Mouse (Mus musculus) MEL (cell line): ENCODE data around the gene Tubd1. TPM values are rescaled to one million over a fixed set of nuclear protein-coding genes. Genes with fewer than 3 reads are reported as not detected.

Experiments
- DNase-seq: peaks from one replicate; pipeline ENCODE4 v3.0.0; 2011; ENCODE audit warnings: low read depth, low spot score
- H3K27ac ChIP-seq: 2 replicates; pipeline ENCODE4 v1.5.1; 2012; ENCODE audit warnings: low read depth, mild to moderate bottlenecking, control low read depth, low read length, moderate library complexity; ENCODE audit not compliant: control insufficient read depth
- H3K27me3 ChIP-seq, 2 experiments: fragments of 150-350 bp in 1 of 2; sonication (generic) in 1 of 2; 2 replicates each; pipeline ENCODE4 v1.6.1; 2012; ENCODE audit warnings: low read length in 2 of 2, mild to moderate bottlenecking in 2 of 2, improper control_type of control experiment in 1 of 2, moderate library complexity in 1 of 2; ENCODE audit not compliant: insufficient read depth in 2 of 2, control insufficient read depth in 1 of 2
- H3K36me3 ChIP-seq, 2 experiments: 2 replicates each; pipeline ENCODE4 v1.6.1; 2012 to 2014; ENCODE audit warnings: low read length in 2 of 2, improper control_type of control experiment in 1 of 2, inconsistent platforms in 1 of 2, mild to moderate bottlenecking in 1 of 2; ENCODE audit not compliant: insufficient read depth in 2 of 2, control insufficient read depth in 1 of 2
- H3K4me1 ChIP-seq, 2 experiments: fragments of 150-350 bp in 1 of 2; sonication (generic) in 1 of 2; 2 replicates each; pipeline ENCODE4 v1.6.1; 2012; ENCODE audit warnings: low read length in 2 of 2, improper control_type of control experiment in 1 of 2, mild to moderate bottlenecking in 1 of 2; ENCODE audit not compliant: insufficient read depth in 2 of 2, control insufficient read depth in 1 of 2
- H3K4me3 ChIP-seq, 2 experiments: fragments of 150-350 bp in 1 of 2; sonication (generic) in 1 of 2; 2 replicates each; pipeline ENCODE4 v1.5.1; 2012; ENCODE audit warnings: low read depth in 2 of 2, low read length in 2 of 2, mild to moderate bottlenecking in 2 of 2, moderate library complexity in 2 of 2, control low read depth in 1 of 2, improper control_type of control experiment in 1 of 2; ENCODE audit not compliant: control insufficient read depth in 1 of 2, insufficient read depth in 1 of 2
- H3K79me2 ChIP-seq: 2 replicates; pipeline ENCODE4 v1.6.1; 2012; ENCODE audit warnings: mild to moderate bottlenecking, low read length, moderate library complexity; ENCODE audit not compliant: control insufficient read depth, poor library complexity, insufficient read depth
- H3K9ac ChIP-seq: 2 replicates; pipeline ENCODE4 v1.6.1; 2012; ENCODE audit warnings: low read depth, mild to moderate bottlenecking, control low read depth, low read length, moderate library complexity; ENCODE audit not compliant: control insufficient read depth, poor library complexity, severe bottlenecking
- H3K9me3 ChIP-seq: fragments of 150-350 bp; sonication (generic); replicated peaks from 2 replicates; pipeline ENCODE4 v1.6.1; 2012; ENCODE audit warnings: mild to moderate bottlenecking, low read length, improper control_type of control experiment, moderate library complexity; ENCODE audit not compliant: insufficient read depth
- BHLHE40 ChIP-seq: IDR thresholded peaks from 2 replicates; pipeline ENCODE4 v1.6.1; 2012; ENCODE audit warnings: low read depth, mild to moderate bottlenecking, inconsistent platforms, low read length, improper control_type of control experiment, borderline replicate concordance
- CHD1 ChIP-seq: IDR thresholded peaks from 2 replicates; pipeline ENCODE4 v1.6.1; 2012; ENCODE audit warnings: low read depth, mild to moderate bottlenecking, inconsistent platforms, low read length, improper control_type of control experiment
- CTCF ChIP-seq, 3 experiments: IDR thresholded peaks in 2 of 3; conservative IDR thresholded peaks in 1 of 3; 2 replicates each; pipeline ENCODE4 v1.5.1; 2011 to 2012; ENCODE audit warnings: low read length in 3 of 3, low read depth in 2 of 3, mild to moderate bottlenecking in 2 of 3, improper control_type of control experiment in 1 of 3, inconsistent platforms in 1 of 3, mixed read lengths in 1 of 3, moderate library complexity in 1 of 3; ENCODE audit not compliant: control insufficient read depth in 1 of 3, insufficient read depth in 1 of 3, poor library complexity in 1 of 3, severe bottlenecking in 1 of 3
- E2F4 ChIP-seq: IDR thresholded peaks from 2 replicates; pipeline ENCODE4 v1.6.1; 2011; ENCODE audit warnings: low read depth, low read length, improper control_type of control experiment, borderline replicate concordance
- ELF1 ChIP-seq: IDR thresholded peaks from 2 replicates; pipeline ENCODE4 v1.6.1; 2014; ENCODE audit warnings: low read depth, mild to moderate bottlenecking, inconsistent platforms, low read length, improper control_type of control experiment, moderate library complexity
- EP300 ChIP-seq, 2 experiments: IDR thresholded peaks; 2 replicates each; pipeline ENCODE4 v1.6.1; 2011; ENCODE audit warnings: improper control_type of control experiment in 2 of 2, low read length in 2 of 2, low read depth in 1 of 2, mild to moderate bottlenecking in 1 of 2
- ETS1 ChIP-seq: IDR thresholded peaks from 2 replicates; pipeline ENCODE4 v1.6.1; 2012; ENCODE audit warnings: low read depth, mild to moderate bottlenecking, inconsistent platforms, low read length, improper control_type of control experiment, moderate library complexity
- GATA1 ChIP-seq: IDR thresholded peaks from 2 replicates; pipeline ENCODE4 v1.6.1; 2011; ENCODE audit warnings: low read depth, low read length, improper control_type of control experiment
- JUND ChIP-seq: IDR thresholded peaks from 2 replicates; pipeline ENCODE4 v1.6.1; 2011; ENCODE audit warnings: low read depth, mild to moderate bottlenecking, improper control_type of control experiment, low read length
- KAT2A ChIP-seq: conservative IDR thresholded peaks from 2 replicates; pipeline ENCODE4 v1.6.1; 2012; ENCODE audit warnings: low read depth, low read length, improper control_type of control experiment, inconsistent platforms
- MAX ChIP-seq: IDR thresholded peaks from 2 replicates; pipeline ENCODE4 v1.6.1; 2011; ENCODE audit warnings: low read length, improper control_type of control experiment
- MEF2A ChIP-seq: IDR thresholded peaks from 2 replicates; pipeline ENCODE4 v1.6.1; 2014; ENCODE audit warnings: low read depth, mild to moderate bottlenecking, inconsistent platforms, low read length, improper control_type of control experiment; ENCODE audit not compliant: poor library complexity, insufficient replicate concordance, severe bottlenecking; ENCODE audit errors: extremely low read depth
- MYB ChIP-seq: IDR thresholded peaks from 2 replicates; pipeline ENCODE4 v1.6.1; 2011; ENCODE audit warnings: mild to moderate bottlenecking, low read depth, low read length, improper control_type of control experiment
- MYC ChIP-seq: IDR thresholded peaks from 2 replicates; pipeline ENCODE4 v1.6.1; 2011; ENCODE audit warnings: low read depth, mild to moderate bottlenecking, low read length, improper control_type of control experiment, moderate library complexity
- NRF1 ChIP-seq: IDR thresholded peaks from 2 replicates; pipeline ENCODE4 v1.6.1; 2014; ENCODE audit warnings: low read depth, mild to moderate bottlenecking, inconsistent platforms, low read length, improper control_type of control experiment, moderate library complexity; ENCODE audit not compliant: poor library complexity, insufficient read depth, severe bottlenecking
- POLR2A ChIP-seq, 2 experiments: IDR thresholded peaks; 2 replicates each; pipeline ENCODE4 v1.6.1; 2011 to 2012; ENCODE audit warnings: low read length in 2 of 2, mild to moderate bottlenecking in 2 of 2, control low read depth in 1 of 2, improper control_type of control experiment in 1 of 2, low read depth in 1 of 2, moderate library complexity in 1 of 2; ENCODE audit not compliant: control insufficient read depth in 1 of 2, insufficient read depth in 1 of 2, poor library complexity in 1 of 2
- RCOR1 ChIP-seq: IDR thresholded peaks from 2 replicates; pipeline ENCODE4 v1.6.1; 2012; ENCODE audit warnings: low read depth, mild to moderate bottlenecking, inconsistent platforms, low read length, improper control_type of control experiment
- SMC3 ChIP-seq: IDR thresholded peaks from 2 replicates; pipeline ENCODE4 v1.6.1; 2011; ENCODE audit warnings: low read depth, low read length, improper control_type of control experiment
- TCF12 ChIP-seq: IDR thresholded peaks from 2 replicates; pipeline ENCODE4 v1.6.1; 2014; ENCODE audit warnings: low read depth, mild to moderate bottlenecking, inconsistent platforms, low read length, improper control_type of control experiment, moderate library complexity
- UBTF ChIP-seq: IDR thresholded peaks from 2 replicates; pipeline ENCODE4 v1.6.1; 2012; ENCODE audit warnings: low read depth, mild to moderate bottlenecking, inconsistent platforms, low read length, improper control_type of control experiment, moderate library complexity, borderline replicate concordance; ENCODE audit not compliant: insufficient read depth
- USF2 ChIP-seq, 2 experiments: IDR thresholded peaks; 2 replicates each; pipeline ENCODE4 v1.6.1; 2011 to 2012; ENCODE audit warnings: improper control_type of control experiment in 2 of 2, low read length in 2 of 2, borderline replicate concordance in 1 of 2, inconsistent platforms in 1 of 2, low read depth in 1 of 2, mild to moderate bottlenecking in 1 of 2; ENCODE audit not compliant: insufficient read depth in 1 of 2
- ZMIZ1 ChIP-seq: IDR thresholded peaks from 2 replicates; pipeline ENCODE4 v1.6.1; 2012; ENCODE audit warnings: low read depth, mild to moderate bottlenecking, inconsistent platforms, low read length, improper control_type of control experiment, moderate library complexity
- polyA plus RNA-seq, 2 experiments: library from polyadenylated mRNA; stranded (reverse) in 1 of 2; unstranded in 1 of 2; fragments of >175 nt in 1 of 2; fragments of >200 nt in 1 of 2; gene quantifications; 2 replicates each; pipeline versions ENCODE4 v1.2.1 to v1.2.4; 2012; ENCODE audit warnings: low replicate concordance in 2 of 2, low read depth in 1 of 2; ENCODE audit not compliant: insufficient read length in 2 of 2, insufficient read depth in 1 of 2, missing spikeins in 1 of 2
- total RNA-seq: library from RNA; depleted of rRNA; stranded (reverse); fragments of 300-350 nt; gene quantifications from 2 replicates; pipeline ENCODE4 v1.2.3, GENCODE M21; 2012

Tubd1 gene
- total and polyA plus RNA-seq, 3 experiments = 14.4 to 23.4 TPM; not detected in 1

- H3K36me3 ChIP-seq = peaks cover 13 to 58% of the 10 kb centered on the region in 2 experiments
- H3K4me1 ChIP-seq = peaks cover 2 to 8% of the 10 kb centered on the region in 2 experiments; a peak in 3 of 4 replicates
- H3K4me3 ChIP-seq = no peak overlapping the region
Measured at GRCm38 (mm10) chr11:86507334-86507733, 37.5 kb upstream of the Tubd1 start.

GRCm38 (mm10) chr11:86507991-86508390 is 36.8 kb upstream of the Tubd1 start:
- DNase-seq = peak; percentile 40
- H3K4me1 ChIP-seq = peaks cover 2 to 8% of the 10 kb centered on the region in 2 experiments; a peak in 3 of 4 replicates
- TF ChIP-seq CTCF (IDR thresholded peaks at IDR 0.05 in 2 of 3, conservative IDR thresholded peaks at IDR 0.05 in 1 of 3; ENCODE audit: control insufficient read depth in 1 of 3, insufficient read depth in 1 of 3, low read depth in 2 of 3, low read length in 3 of 3, poor library complexity in 1 of 3, severe bottlenecking in 1 of 3) = peak in 1 of 3 experiments; percentile 9; a peak in 1 of 6 replicates
- TF ChIP-seq MEF2A = no peak
- H3K36me3 ChIP-seq = peaks cover 13 to 58% of the 10 kb centered on the region in 2 experiments
- H3K4me3 ChIP-seq = no peak overlapping the region
- H3K9me3 ChIP-seq = no peaks in the 10 kb centered on the region
- no peak overlapping the region for H3K27ac ChIP-seq
- no peaks in the 10 kb centered on the region for H3K27me3 ChIP-seq
- no peaks in the 10 kb centered on the region for H3K79me2 ChIP-seq
- no peak overlapping the region for H3K9ac ChIP-seq

More at GRCm38 (mm10) chr11:86507334-86507733, 37.5 kb upstream of the Tubd1 start:
- H3K79me2 ChIP-seq = no peaks in the 10 kb centered on the region
- no peak overlapping the region for H3K9ac ChIP-seq
- H3K27me3 ChIP-seq = no peaks in the 10 kb centered on the region
- TF ChIP-seq EP300 (IDR thresholded peaks at IDR 0.05; ENCODE audit: low read depth in 1 of 2, low read length in 2 of 2) (peak; percentile 60 to 62; a peak in 3 of 4 replicates), GATA1 (peak; percentile 60; the same call in 1 of the 2 replicates), TCF12 (peak; percentile 54; the same call in 1 of the 2 replicates), ZMIZ1 (0 out of 2 replicates have a peak, but pooled peaks have one; percentile 49), CHD1 (no peak), NRF1 (peak; percentile 20; the same call in 1 of the 2 replicates), MAX (no peak), MYC (0 out of 2 replicates have a peak, but pooled peaks have one; percentile 34), ETS1 (peak; percentile 47; the same call in 1 of the 2 replicates), ELF1 (0 out of 2 replicates have a peak, but pooled peaks have one; percentile 9), RCOR1 (no peak)
- TF ChIP-seq, all 39 proteins: peak for 8
- no peak overlapping the region for H3K27ac ChIP-seq
- no peaks in the 10 kb centered on the region for H3K9me3 ChIP-seq
- no peak for DNase-seq

GRCm38 (mm10) chr11:86516620-86517019 is 28.2 kb upstream of the Tubd1 start:
- Histone ChIP-seq H3K79me2 (no peaks in the 10 kb centered on the region), H3K9ac (no peak overlapping the region), H3K9me3 (no peaks in the 10 kb centered on the region), H3K4me3 (no peak overlapping the region), H3K4me1 (no peaks in the 10 kb centered on the region), H3K27ac (no peak overlapping the region), H3K27me3 (no peaks in the 10 kb centered on the region), H3K36me3 (peaks cover 0 to 64% of the 10 kb centered on the region in 2 experiments; a peak in 2 of 4 replicates)
- no peak for DNase-seq
- TF ChIP-seq MYB (no peak), E2F4 (no peak), KAT2A (no peak), BHLHE40 (no peak), UBTF (no peak), SMC3 (no peak), USF2 (IDR thresholded peaks at IDR 0.05; ENCODE audit: borderline replicate concordance in 1 of 2, insufficient read depth in 1 of 2, low read depth in 1 of 2, low read length in 2 of 2) (no peak), ZMIZ1 (no peak), MAX (no peak), GATA1 (no peak), CHD1 (no peak), POLR2A (IDR thresholded peaks at IDR 0.05; ENCODE audit: control insufficient read depth in 1 of 2, insufficient read depth in 1 of 2, low read depth in 1 of 2, low read length in 2 of 2, poor library complexity in 1 of 2) (no peak), JUND (no peak)
